ENCODE assay signal across 22 mouse cellular contexts in genomic region chr7:29048070-29048469, GRCm38 (mm10).
DNase-seq lines count a peak whose midpoint lies in the region; ATAC-seq and TF ChIP-seq lines count a peak whose summit lies in the region.
"Had no signal": no experiment of that assay in that cellular context is flagged by ENCODE, and none has a peak within 500 bp of the region (broad histone marks: within the 10 kb centered on the region; RNA-seq: fewer than 3 reads in every experiment).

No protein-coding gene starts in this region.

- H3K27ac ChIP-seq in layer of hippocampus, adult 2 months = no peak overlapping the region
- no peak overlapping the region for H3K27ac ChIP-seq in stomach, postnatal 0 days (replicated peaks)
- H3K27ac ChIP-seq: forebrain, embryonic 13.5 days; limb, embryonic 10.5 days; liver, embryonic 12.5 days; midbrain, embryonic 13.5 days; neural tube, embryonic 15.5 days; stomach, embryonic 15.5 days had no signal

- no peak overlapping the region for H3K9ac ChIP-seq in stomach, postnatal 0 days (ENCODE audit: low read length)
- H3K9ac ChIP-seq: forebrain, embryonic 13.5 days; liver, embryonic 12.5 days; midbrain, embryonic 13.5 days; neural tube, embryonic 15.5 days; stomach, embryonic 15.5 days had no signal

- H3K27me3 ChIP-seq in stomach, postnatal 0 days (ENCODE audit: control insufficient read depth, insufficient read depth, low read length) = no peaks in the 10 kb centered on the region; the same call in 1 of the 2 replicates

- ATAC-seq in CD4-positive, CD25-positive, alpha-beta regulatory T cell, adult 4 months = no peak
- ATAC-seq in stomach, postnatal 0 days (ENCODE audit: low FRiP score, low TSS enrichment) = no peak
- ATAC-seq: forebrain, embryonic 13.5 days; liver, embryonic 12.5 days; midbrain, embryonic 13.5 days had no signal

- H3K9me3 ChIP-seq in stomach, postnatal 0 days (ENCODE audit: control insufficient read depth, low read length) = no peaks in the 10 kb centered on the region
- H3K9me3 ChIP-seq: limb, embryonic 10.5 days; liver, embryonic 12.5 days; midbrain, embryonic 13.5 days; neural tube, embryonic 15.5 days; stomach, embryonic 15.5 days had no signal

- H3K4me2 ChIP-seq in stomach, postnatal 0 days (replicated peaks; ENCODE audit: low read depth) = no peak overlapping the region
- H3K4me2 ChIP-seq: forebrain, embryonic 13.5 days; heart, embryonic 11.5 days; liver, embryonic 12.5 days; midbrain, embryonic 13.5 days; neural tube, embryonic 15.5 days; stomach, embryonic 15.5 days had no signal

- peaks cover 8% of the 10 kb centered on the region for H3K4me1 ChIP-seq in stomach, postnatal 0 days (replicated peaks; ENCODE audit: control insufficient read depth, insufficient read depth)

- no peak overlapping the region for H3K4me3 ChIP-seq in layer of hippocampus, adult 2 months
- H3K4me3 ChIP-seq in stomach, postnatal 0 days (ENCODE audit: low read depth, low read length) = no peak overlapping the region
- H3K4me3 ChIP-seq: forebrain, embryonic 13.5 days; limb, embryonic 10.5 days; liver, embryonic 12.5 days; midbrain, embryonic 13.5 days; myocyte; neural tube, embryonic 15.5 days; stomach, embryonic 15.5 days had no signal

- no peaks in the 10 kb centered on the region for H3K36me3 ChIP-seq in stomach, postnatal 0 days (ENCODE audit: control insufficient read depth, insufficient read depth, low read length)
- H3K36me3 ChIP-seq: liver, embryonic 12.5 days; midbrain, embryonic 13.5 days; neural tube, embryonic 15.5 days; stomach, embryonic 15.5 days had no signal

- TF ChIP-seq CTCF in layer of hippocampus, adult 2 months (conservative IDR thresholded peaks at IDR 0.05) = peak; percentile 63
- TF ChIP-seq CTCF in stomach, postnatal 0 days (IDR thresholded peaks at IDR 0.05; ENCODE audit: low read depth) = peak; percentile 49

- DNase-seq in CD4-positive, CD25-positive, alpha-beta regulatory T cell, adult 2 months (ENCODE audit: low read depth, low spot score) = peak; percentile 29
- no peak for DNase-seq in layer of hippocampus, adult 2 months (ENCODE audit: low spot score in 2 of 2)
- DNase-seq in layer of hippocampus, postnatal 14 days (ENCODE audit: low spot score in 2 of 2) = no peak
- DNase-seq in thymus, postnatal 4 days = peak; percentile 56
- no peak for DNase-seq in thymus, postnatal 10 days (ENCODE audit: low spot score in 2 of 2)
- no peak for DNase-seq in stomach, postnatal 0 days (ENCODE audit: low spot score)
- DNase-seq in adrenal gland, postnatal 14 days = no peak
- DNase-seq: cerebellum, adult 8-10 months; heart, postnatal 10 days; layer of hippocampus, postnatal 36 days; lung, postnatal 14 days; right cerebral cortex, postnatal 14 days; spleen, adult 18-20 months had no signal

- 76% methylated on average over 3 of the region's 3 CpGs for WGBS in stomach, postnatal 0 days

- TF ChIP-seq EP300 in stomach, postnatal 0 days (optimal IDR thresholded peaks at IDR 0.05) = no peak

Comparison
In these comparisons a context has a peak if more than half of its experiments do, and no peak if none do; other contexts are left out.
1. DNase-seq: peak in CD4-positive, CD25-positive, alpha-beta regulatory T cell, adult 2 months (single experiment) and thymus, postnatal 4 days (single experiment); none in layer of hippocampus, adult 2 months (0 of 2), layer of hippocampus, postnatal 14 days (0 of 2), thymus, postnatal 10 days (0 of 2), stomach, postnatal 0 days (single experiment) and adrenal gland, postnatal 14 days (single experiment).